Mouse (Mus musculus): ENCODE results near the gene Krit1.
"Not testable (repeated sequence)": the region's sequence is repeated elsewhere in the genome, so short reads cannot be mapped to it uniquely, and the experiment has no call there.

The Krit1 gene

GRCm38 (mm10) chr5:3802433-3803291 is at the start of gene Krit1, which contains the start of gene Ankib1:
Gene Krit1, plus strand, starts transcription at chr5:3803184.
Gene Ankib1, minus strand, starts transcription at chr5:3802925.
- peak; percentile 88 for DNase-seq (ENCODE audit: low spot score)

DNA sequence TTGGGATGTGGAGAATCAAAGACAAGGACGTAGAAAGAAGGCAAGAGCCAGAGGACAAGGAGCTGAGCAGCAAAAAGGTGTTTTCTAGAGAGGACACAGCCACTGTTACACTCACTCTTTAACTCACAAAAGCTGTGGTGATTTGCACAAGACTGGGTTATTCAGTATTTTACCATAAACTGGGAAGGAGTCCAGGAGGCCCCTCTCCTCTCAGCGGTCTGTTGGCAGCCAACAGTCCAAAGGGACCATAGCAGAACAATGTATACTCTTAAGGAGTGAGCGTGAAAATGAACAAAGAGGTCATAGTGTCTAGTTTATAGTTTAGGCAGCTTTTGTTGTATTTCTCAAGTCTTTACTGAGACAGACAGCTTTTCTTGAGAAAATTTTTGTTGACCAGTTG is 31.5 kb upstream of the Krit1 start:
- DNase-seq (ENCODE audit: low spot score) = peak; percentile 21

DNA sequence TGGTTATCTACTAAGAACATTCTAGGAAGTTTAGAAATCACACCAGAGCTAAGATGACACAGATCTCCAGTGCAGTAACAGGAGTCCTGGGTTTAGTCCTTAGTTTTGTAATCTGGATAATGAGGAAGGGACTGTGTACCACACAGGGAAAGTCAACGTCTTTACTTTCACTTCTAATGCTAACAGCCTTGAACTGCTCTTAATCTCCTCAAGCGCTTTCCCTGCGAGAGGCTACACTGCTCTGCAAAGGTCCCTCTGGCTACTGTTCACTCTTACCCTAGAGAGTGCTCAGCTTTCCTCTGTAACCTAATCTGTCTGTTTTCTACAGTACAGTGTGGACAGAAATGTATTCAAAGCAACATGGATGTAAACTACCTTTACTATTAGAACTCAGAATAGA is 31.0 kb upstream of the Krit1 start:
- peak; percentile 65 for DNase-seq (ENCODE audit: low spot score)

DNA sequence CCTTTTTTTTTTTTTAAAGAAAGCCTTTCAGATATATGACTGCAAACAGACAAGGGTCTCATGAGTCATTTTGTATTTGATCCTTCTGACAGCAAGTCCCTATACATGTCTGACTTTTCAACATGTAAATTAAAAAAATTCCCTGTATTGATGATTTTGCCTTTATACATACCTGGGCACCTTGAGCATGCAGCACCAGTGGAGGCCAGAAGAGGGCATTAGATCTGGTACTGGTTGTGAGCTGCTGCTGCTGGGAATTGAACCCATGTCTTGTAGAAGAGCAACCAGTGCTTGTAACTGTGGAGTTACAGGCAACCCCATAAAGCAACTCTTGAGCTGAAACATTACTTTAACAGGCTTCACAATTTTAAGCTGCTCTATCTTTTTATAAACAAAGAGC is 20.3 kb upstream of the Krit1 start:
- DNase-seq (ENCODE audit: low spot score) = no peak

- peak; percentile 27 for DNase-seq (ENCODE audit: low spot score)
Measured at GRCm38 (mm10) chr5:3783947-3784681, 18.9 kb upstream of the Krit1 start.

DNA sequence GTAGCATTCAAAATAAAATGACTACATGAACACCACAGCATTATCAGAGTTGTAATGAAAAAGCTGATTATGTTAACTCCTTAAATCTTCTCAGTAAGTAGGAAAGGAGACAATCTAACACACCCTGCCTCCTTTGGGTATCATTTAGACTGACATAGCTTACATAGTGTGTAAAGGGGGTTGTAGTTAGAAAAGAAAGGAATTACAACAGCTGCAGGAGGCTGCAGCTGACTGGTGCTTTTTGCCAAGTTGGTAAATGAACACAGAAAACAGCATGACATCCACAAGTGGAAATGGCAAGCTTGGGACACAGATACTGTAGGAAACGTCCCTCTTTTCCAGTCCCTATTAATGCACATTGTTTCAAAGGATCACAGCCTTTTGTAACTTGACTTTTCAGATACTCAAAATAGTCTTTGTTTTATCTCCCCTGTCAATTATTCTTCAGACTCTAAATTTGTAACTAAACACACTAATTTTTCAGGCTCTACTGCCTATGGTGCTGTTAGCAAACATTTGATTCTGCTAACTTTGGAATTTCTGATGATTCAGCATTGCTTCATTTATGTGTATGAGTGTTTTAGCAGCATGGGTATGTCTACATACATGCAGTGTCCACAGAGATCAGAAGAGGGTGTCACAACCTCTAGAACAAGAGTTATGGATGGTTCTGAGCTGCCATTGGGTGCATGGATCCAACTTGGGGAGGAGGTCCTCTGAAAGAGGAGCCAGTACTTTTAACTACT is 18.1 kb upstream of the Krit1 start:
- peak; percentile 37 for DNase-seq (ENCODE audit: low spot score)

DNA sequence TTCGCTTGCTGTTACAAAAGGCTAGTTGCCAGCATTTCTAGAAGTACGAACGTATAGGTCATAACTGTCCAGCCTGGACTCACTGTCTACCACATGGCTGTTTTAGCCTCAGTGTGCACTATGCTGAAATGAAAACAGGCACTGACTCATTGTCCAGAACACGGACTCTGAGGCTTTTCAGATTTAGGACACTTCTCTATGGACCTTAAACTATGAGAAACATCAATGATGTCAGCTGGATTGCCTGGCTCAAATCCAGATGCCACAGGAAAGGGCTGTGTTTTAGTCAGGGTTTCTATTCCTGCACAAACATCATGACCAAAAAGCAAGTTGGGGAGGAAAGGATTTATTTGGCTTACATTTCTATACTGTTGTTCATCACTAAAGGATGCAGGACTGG is 15.4 kb upstream of the Krit1 start:
- DNase-seq (ENCODE audit: low spot score) = no peak

- no peak for DNase-seq (ENCODE audit: low spot score)
Measured at GRCm38 (mm10) chr5:3791048-3791447, 11.9 kb upstream of the Krit1 start.

DNA sequence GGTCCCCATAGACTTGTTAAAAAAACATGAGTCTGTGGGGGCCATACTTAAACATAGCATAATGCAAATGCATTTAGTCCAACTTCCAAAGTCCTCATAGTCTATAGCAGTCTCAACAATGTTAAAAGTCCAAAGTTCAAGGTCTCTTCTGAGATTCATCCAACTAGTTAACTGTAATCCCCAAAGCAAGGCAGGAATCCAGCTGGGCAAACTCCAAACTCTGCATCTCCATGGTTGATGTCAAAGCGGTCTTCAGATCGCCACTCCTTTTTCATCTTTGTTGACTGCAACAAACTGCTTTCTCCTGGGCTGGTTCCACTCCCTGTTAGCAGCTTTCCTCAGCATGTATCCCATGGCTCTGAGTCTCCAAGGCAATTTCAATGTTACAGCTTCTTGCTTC is 5.9 kb upstream of the Krit1 start:
- DNase-seq (ENCODE audit: low spot score) = not testable (repeated sequence)

DNA sequence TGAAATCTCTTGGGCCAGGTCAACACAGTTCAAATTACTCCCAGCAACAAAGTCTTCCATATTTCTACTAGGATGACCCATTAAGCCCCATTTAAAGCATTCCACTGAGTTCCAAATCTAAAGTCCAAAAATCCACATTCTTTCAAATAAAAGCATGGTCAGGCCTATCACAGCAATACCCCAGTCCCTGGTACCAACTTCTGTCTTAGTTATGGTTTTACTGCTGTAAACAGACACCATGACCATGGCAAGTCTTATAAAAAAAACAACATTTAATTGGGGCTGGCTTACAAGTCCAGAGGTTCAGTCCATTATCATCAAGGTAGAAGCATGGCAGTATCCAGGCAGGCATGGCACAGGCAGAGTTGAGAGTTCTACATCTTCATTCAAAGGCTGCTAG is 4.3 kb upstream of the Krit1 start:
- DNase-seq (ENCODE audit: low spot score) = not testable (repeated sequence)

DNA sequence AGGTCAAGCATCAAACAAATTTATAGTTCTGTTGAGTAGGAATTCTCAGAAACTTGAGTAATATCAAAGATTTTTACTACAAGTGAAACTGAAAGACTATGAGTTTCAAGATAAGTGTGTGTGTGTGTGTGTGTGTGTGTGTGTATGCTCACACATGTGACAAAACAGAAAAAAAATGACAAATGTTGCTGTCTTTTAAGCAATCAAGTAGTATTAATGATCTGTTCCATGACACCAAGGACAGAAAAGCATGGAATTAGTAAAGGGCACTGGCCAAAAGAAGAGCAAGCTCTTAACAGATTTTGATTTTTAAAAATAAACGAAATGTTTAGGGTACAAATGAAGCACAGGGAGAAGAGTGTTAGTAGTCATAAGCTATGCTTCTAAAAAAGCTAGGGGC is 2.9 kb upstream of the Krit1 start:
- DNase-seq (ENCODE audit: low spot score) = no peak

GRCm38 (mm10) chr5:3800881-3801280 is 2.1 kb upstream of the Krit1 start:
- DNase-seq (ENCODE audit: low spot score) = no peak

GRCm38 (mm10) chr5:3801672-3802432 is 1.1 kb upstream of the Krit1 start:
- DNase-seq (ENCODE audit: low spot score) = no peak

GRCm38 (mm10) chr5:3803292-3804165 is 545 bp downstream of the Krit1 start:
- DNase-seq (ENCODE audit: low spot score) = peak; percentile 76

DNA sequence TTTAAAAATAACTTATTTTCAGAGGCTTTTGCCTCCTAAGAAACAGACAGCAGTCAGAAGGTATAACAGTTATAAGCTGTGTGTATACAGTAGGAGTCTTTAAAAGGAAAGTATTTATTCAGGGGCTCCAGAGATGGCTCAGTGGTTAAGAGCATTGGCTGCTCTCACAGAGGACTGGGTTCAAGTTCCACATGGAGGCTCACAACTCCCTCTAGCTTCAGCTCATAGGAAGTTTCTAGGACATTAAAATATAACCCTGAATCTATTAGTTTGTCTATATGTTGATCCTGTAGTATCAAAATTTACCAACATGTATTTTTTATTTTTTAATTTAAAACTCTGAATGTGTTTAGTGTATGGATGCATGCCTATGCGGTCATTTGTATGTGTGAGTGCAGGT is 5.5 kb downstream of the Krit1 start:
- DNase-seq (ENCODE audit: low spot score) = no peak

DNA sequence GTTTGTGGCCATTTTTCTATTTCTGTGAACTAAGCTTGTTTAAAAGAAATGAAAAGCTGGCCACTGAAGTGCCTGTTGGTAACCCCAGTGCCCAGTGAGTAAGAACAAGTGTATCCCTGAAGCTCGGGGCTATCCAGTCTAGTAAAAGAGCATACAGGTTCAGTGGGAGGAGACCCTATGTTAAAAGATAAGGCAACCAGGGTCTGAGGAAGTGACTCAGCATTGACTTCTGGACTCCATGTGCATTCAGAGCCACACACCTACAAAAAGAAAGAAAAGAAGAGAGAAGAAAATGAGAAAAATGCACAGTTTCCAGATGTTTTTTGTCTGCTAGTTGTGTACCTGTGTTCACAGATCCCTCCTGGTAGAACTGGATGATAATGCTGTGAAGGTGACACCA is 31.1 kb downstream of the Krit1 start:
- no peak for DNase-seq (ENCODE audit: low spot score)

GRCm38 (mm10) chr5:3845026-3845425 is 42.0 kb downstream of the Krit1 start, which contains the start of gene Lrrd1:
Gene Lrrd1, plus strand, starts transcription at chr5:3845173.
- DNase-seq (ENCODE audit: low spot score) = no peak

DNA sequence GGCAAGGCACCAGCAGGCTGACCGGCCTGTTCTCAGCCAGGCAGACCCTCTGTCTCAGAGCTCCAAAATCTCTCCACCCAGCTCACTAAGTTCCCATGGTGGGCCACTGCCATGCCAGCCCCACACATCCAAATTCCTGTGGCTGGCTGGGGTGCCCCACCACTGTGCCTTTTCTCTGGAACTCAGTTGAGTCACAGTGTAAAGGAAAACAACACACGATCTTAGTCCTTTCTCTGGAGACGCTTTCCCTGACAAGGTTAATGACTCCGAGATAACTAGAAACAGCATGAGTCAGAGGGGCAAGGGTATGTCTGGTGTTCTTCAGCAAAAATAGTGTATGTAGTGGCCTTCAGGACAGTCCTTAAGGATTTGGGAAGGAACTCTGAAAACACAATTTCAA is 67.2 kb downstream of the Krit1 start:
- DNase-seq (ENCODE audit: low spot score) = no peak

- DNase-seq (ENCODE audit: low spot score) = no peak
Measured at GRCm38 (mm10) chr5:3872348-3872747, 69.4 kb downstream of the Krit1 start.

DNA sequence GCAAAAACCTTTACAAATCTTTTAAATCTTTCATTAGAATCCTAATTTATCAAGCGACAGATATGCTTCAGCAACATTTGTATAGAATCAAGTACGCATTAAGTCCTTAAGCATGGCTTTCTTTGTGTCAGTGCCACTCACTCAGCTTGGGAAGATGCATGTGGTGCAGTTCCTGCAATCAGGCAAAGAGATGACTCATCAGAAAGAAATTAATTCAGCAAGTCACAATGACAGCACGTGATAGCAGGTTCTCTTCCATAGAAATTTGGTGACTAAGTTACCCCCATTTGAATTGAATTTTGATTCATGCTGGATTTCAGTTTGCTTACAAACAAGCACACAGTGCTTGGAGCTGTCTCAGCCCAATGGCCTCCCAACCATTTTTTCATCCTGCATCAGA is 70.5 kb downstream of the Krit1 start:
- no peak for DNase-seq (ENCODE audit: low spot score)

- DNase-seq (ENCODE audit: low spot score) = not testable (repeated sequence)
Measured at GRCm38 (mm10) chr5:3886862-3887261, 83.9 kb downstream of the Krit1 start.
